Mouse (Mus musculus) spleen, adult 10 weeks (tissue): ENCODE measurements around the gene Nup133. TPM values are rescaled to one million over a fixed set of nuclear protein-coding genes. Genes with fewer than 3 reads are reported as not detected.

Source experiments
- polyA plus RNA-seq: library from polyadenylated mRNA; stranded (reverse); fragments of 350-450 nt; fragmentation: Illumina TruSeq; extraction: RNeasy Lipid Tissue Mini Kit (QIAGEN cat#74804); gene quantifications from one replicate; pipeline ENCODE4 v1.2.3, GENCODE M21; 2015; ENCODE audit warnings: low replicate concordance; ENCODE audit not compliant: insufficient read depth

The Nup133 gene
- polyA plus RNA-seq = 19.3 TPM

GRCm38 (mm10) chr8:123948942-123949685 lies at the start of gene Nup133:
Gene Nup133 (minus strand): TSS chr8:123949265.

GRCm38 (mm10) chr8:123982826-123983400 lies 33.8 kb upstream of the Nup133 start, which contains the start of gene Abcb10:
Gene Abcb10 (minus strand): TSS chr8:123983122.

GRCm38 (mm10) chr8:123894502-123895097 lies 54.5 kb downstream of the Nup133 start, which contains the start of gene Acta1:
Gene Acta1 (minus strand): TSS chr8:123894751.

GRCm38 (mm10) chr8:123859648-123860259 lies 89.3 kb downstream of the Nup133 start, which contains the start of gene Ccsap:
Gene Ccsap (minus strand): TSS chr8:123860209.

Other genes starting within 250 kb of the Nup133 start
- 3.2 TPM for gene Rab4a, start 143.3 kb downstream of the Nup133 start, polyA plus RNA-seq
- 4.6 TPM for gene Ccsap, start 89.1 kb downstream of the Nup133 start, polyA plus RNA-seq
- gene Acta1, start 54.5 kb downstream of the Nup133 start, polyA plus RNA-seq = not detected
- gene Abcb10, start 33.9 kb upstream of the Nup133 start, polyA plus RNA-seq = 20.5 TPM
- gene Taf5l, start 72.1 kb upstream of the Nup133 start, polyA plus RNA-seq = 24.5 TPM
- 7.2 TPM for gene Urb2, start 72.2 kb upstream of the Nup133 start, polyA plus RNA-seq